Mouse (Mus musculus) urinary bladder, postnatal 25 days (tissue): ENCODE results near the gene Ccr5.

Experiments
- DNase-seq: peaks from one replicate; pipeline ENCODE4 v3.0.0; 2022; ENCODE audit warnings: low spot score

The Ccr5 gene

GRCm38 (mm10) chr9:124138055-124138775 is 16.9 kb downstream of the Ccr5 start:
- no peak for DNase-seq

- no peak for DNase-seq
Observed at GRCm38 (mm10) chr9:124143678-124144077, 22.3 kb downstream of the Ccr5 start.

- DNase-seq, result no peak
Observed at GRCm38 (mm10) chr9:124146307-124146706, 25.0 kb downstream of the Ccr5 start.
